Mouse (Mus musculus) lung, embryonic 16.5 days (tissue): ENCODE data around the gene Hc. TPM values are rescaled to one million over a fixed set of nuclear protein-coding genes. Genes with fewer than 3 reads are reported as not detected.

Source experiments
- ATAC-seq: fragments of 200-750 bp; cut with Nextera tagmentation; 2 replicates; pipeline ENCODE4 v1.8.0; 2017; ENCODE audit warnings: low read depth, mild to moderate bottlenecking, moderate library complexity
- H3K27ac ChIP-seq: fragments of 300-500 bp; sonication (generic); 2 replicates; pipeline ENCODE4 v1.5.1; 2014; ENCODE audit warnings: mild to moderate bottlenecking, control low read depth, low read length
- H3K27me3 ChIP-seq: fragments of 300-500 bp; sonication (generic); 2 replicates; pipeline ENCODE4 v1.6.1; 2014; ENCODE audit warnings: low read depth, low read length, mixed read lengths; ENCODE audit not compliant: control insufficient read depth, insufficient read depth
- H3K36me3 ChIP-seq: fragments of 300-500 bp; sonication (generic); 2 replicates; pipeline ENCODE4 v1.6.1; 2014; ENCODE audit warnings: low read length; ENCODE audit not compliant: control insufficient read depth, insufficient read depth
- H3K4me1 ChIP-seq: fragments of 300-500 bp; sonication (generic); replicated peaks from 2 replicates; pipeline ENCODE4 v1.6.1; 2014; ENCODE audit warnings: low read length, mixed read lengths; ENCODE audit not compliant: control insufficient read depth, insufficient read depth
- H3K4me2 ChIP-seq: fragments of 300-500 bp; sonication (generic); 2 replicates; pipeline ENCODE4 v1.6.1; 2014; ENCODE audit warnings: low read depth, low read length, control low read depth
- H3K4me3 ChIP-seq: fragments of 300-500 bp; sonication (generic); 2 replicates; pipeline ENCODE4 v1.5.1; 2014; ENCODE audit warnings: mild to moderate bottlenecking, low read length, control low read depth
- H3K9ac ChIP-seq: fragments of 300-500 bp; sonication (generic); 2 replicates; pipeline ENCODE4 v1.6.1; 2014; ENCODE audit warnings: low read length, control low read depth
- H3K9me3 ChIP-seq: fragments of 300-500 bp; sonication (generic); 2 replicates; pipeline ENCODE4 v1.6.1; 2016; ENCODE audit warnings: low read length; ENCODE audit not compliant: control insufficient read depth
- WGBS: fragments of 180-500 bp; shearing (Covaris S2); extraction: QIAGEN DNeasy Blood & Tissue Kit; methylation state at CpG from one replicate; pipeline ENCODE4 v1.1.7; 2014; 5-methylcytosine and 5-hydroxymethylcytosine counted together
- polyA plus RNA-seq: library from polyadenylated mRNA; unstranded; fragments of >200 nt; fragmentation: Nextera tagmentation; extraction: Ambion mirVana; gene quantifications from 2 replicates; pipeline ENCODE4 v1.2.1, GENCODE M21; 2015

The Hc gene
- polyA plus RNA-seq, 1 experiment from 2014 or later: 2.4 TPM

- no peak overlapping the region for H3K4me2 ChIP-seq
- no peak for ATAC-seq
- no peak overlapping the region for H3K9ac ChIP-seq
Observed at GRCm38 (mm10) chr2:34953547-34954116, 107.6 kb downstream of the Hc start.

GRCm38 (mm10) chr2:34953018-34953417 lies 108.2 kb downstream of the Hc start:
- Histone ChIP-seq H3K9ac (no peak overlapping the region), H3K27ac (no peak overlapping the region), H3K4me3 (no peak overlapping the region), H3K27me3 (no peaks in the 10 kb centered on the region), H3K9me3 (no peaks in the 10 kb centered on the region), H3K36me3 (no peaks in the 10 kb centered on the region), H3K4me1 (no peaks in the 10 kb centered on the region), H3K4me2 (no peak overlapping the region)
- WGBS: 53% methylated on average over 4 of the region's 4 CpGs
- ATAC-seq: no peak

More at GRCm38 (mm10) chr2:34953547-34954116, 107.6 kb downstream of the Hc start:
- no peaks in the 10 kb centered on the region for H3K9me3 ChIP-seq
- no peak overlapping the region for H3K27ac ChIP-seq
- no peaks in the 10 kb centered on the region for H3K36me3 ChIP-seq
- no peaks in the 10 kb centered on the region for H3K27me3 ChIP-seq
- no peak overlapping the region for H3K4me3 ChIP-seq
- WGBS: 70% methylated on average over 2 of the region's 2 CpGs
- no peaks in the 10 kb centered on the region for H3K4me1 ChIP-seq

- Histone ChIP-seq H3K4me3 (no peak overlapping the region), H3K9me3 (no peaks in the 10 kb centered on the region), H3K27ac (no peak overlapping the region), H3K9ac (no peak overlapping the region), H3K27me3 (no peaks in the 10 kb centered on the region), H3K4me2 (no peak overlapping the region), H3K4me1 (no peaks in the 10 kb centered on the region), H3K36me3 (no peaks in the 10 kb centered on the region)
- no peak for ATAC-seq
Observed at GRCm38 (mm10) chr2:34951469-34951868, 109.8 kb downstream of the Hc start.

- Histone ChIP-seq H3K4me3 (no peak overlapping the region), H3K36me3 (no peaks in the 10 kb centered on the region), H3K9me3 (no peaks in the 10 kb centered on the region), H3K4me2 (no peak overlapping the region), H3K4me1 (no peaks in the 10 kb centered on the region), H3K9ac (no peak overlapping the region), H3K27me3 (no peaks in the 10 kb centered on the region), H3K27ac (no peak overlapping the region)
- no peak for ATAC-seq
- WGBS: 22% methylated on average over 2 of the region's 2 CpGs
Observed at GRCm38 (mm10) chr2:34948622-34949021, 112.6 kb downstream of the Hc start.

- H3K9me3 ChIP-seq: no peaks in the 10 kb centered on the region
- 78% methylated on average over 4 of the region's 4 CpGs for WGBS
- no peaks in the 10 kb centered on the region for H3K36me3 ChIP-seq
- no peak overlapping the region for H3K4me2 ChIP-seq
- ATAC-seq: no peak
- no peak overlapping the region for H3K4me3 ChIP-seq
- H3K27ac ChIP-seq: no peak overlapping the region
- H3K9ac ChIP-seq: no peak overlapping the region
- no peaks in the 10 kb centered on the region for H3K4me1 ChIP-seq
- H3K27me3 ChIP-seq: no peaks in the 10 kb centered on the region; the same call in 1 of the 2 replicates
Observed at GRCm38 (mm10) chr2:34946046-34946445, 115.2 kb downstream of the Hc start.

DNA sequence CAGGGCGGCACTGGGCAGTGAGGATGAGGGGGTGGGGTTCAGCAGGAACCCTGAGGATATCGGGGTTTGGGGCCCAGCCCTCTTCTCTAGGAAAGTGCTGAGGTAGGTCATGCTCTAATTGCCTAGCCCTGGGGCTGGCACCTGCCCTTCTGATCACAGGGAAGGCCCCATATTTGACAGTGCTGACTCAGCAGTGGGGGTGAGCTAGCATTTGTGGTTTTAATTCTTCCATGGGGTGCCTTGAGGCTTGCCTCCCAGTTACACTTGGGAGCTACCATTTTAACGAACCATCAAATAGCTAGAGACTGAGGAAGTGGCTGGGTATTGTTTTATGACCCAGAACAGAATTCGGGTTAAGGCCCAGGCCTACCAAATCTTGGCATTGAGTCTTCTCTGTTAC lies 115.7 kb downstream of the Hc start:
- H3K9ac ChIP-seq: no peak overlapping the region
- H3K36me3 ChIP-seq: no peaks in the 10 kb centered on the region
- no peaks in the 10 kb centered on the region; the same call in 1 of the 2 replicates for H3K27me3 ChIP-seq
- no peak overlapping the region for H3K27ac ChIP-seq
- no peaks in the 10 kb centered on the region for H3K4me1 ChIP-seq
- no peaks in the 10 kb centered on the region for H3K9me3 ChIP-seq
- no peak for ATAC-seq
- no peak overlapping the region for H3K4me2 ChIP-seq
- 85% methylated on average over 4 of the region's 4 CpGs for WGBS
- no peak overlapping the region for H3K4me3 ChIP-seq

DNA sequence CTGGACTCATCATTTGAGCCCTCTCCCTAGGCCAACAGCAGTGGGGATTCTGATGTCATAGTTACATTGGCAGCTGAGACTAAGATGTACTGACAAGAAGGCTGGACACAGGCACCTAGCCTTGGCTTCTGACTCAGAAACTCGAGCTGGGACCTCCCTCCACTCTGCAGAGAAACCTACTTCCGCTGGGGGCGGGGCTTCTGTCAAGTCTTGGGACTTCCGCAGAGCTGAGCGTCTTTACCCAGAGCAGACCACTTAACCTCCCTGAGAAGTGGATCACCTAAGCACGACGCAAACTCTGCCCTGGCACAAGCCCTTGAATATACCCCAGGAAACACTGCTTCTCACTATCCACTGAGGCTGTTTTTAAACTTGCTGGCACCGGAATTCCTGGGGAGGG lies 116.5 kb downstream of the Hc start:
- Histone ChIP-seq H3K4me3 (no peak overlapping the region), H3K9me3 (no peaks in the 10 kb centered on the region), H3K9ac (0 out of 2 replicates have a peak overlapping the region, but pooled peaks have one; percentile 27), H3K27ac (peak overlapping the region; percentile 1; the same call in 1 of the 2 replicates), H3K36me3 (no peaks in the 10 kb centered on the region), H3K4me2 (peak overlapping the region; percentile 40), H3K4me1 (no peaks in the 10 kb centered on the region), H3K27me3 (no peaks in the 10 kb centered on the region; the same call in 1 of the 2 replicates)
- WGBS: 6% methylated on average over 8 of the region's 8 CpGs
- ATAC-seq: peak; percentile 86

- Histone ChIP-seq H3K4me3 (no peak overlapping the region), H3K9ac (no peak overlapping the region), H3K27me3 (no peaks in the 10 kb centered on the region; the same call in 1 of the 2 replicates), H3K9me3 (no peaks in the 10 kb centered on the region), H3K27ac (no peak overlapping the region), H3K36me3 (no peaks in the 10 kb centered on the region), H3K4me2 (no peak overlapping the region), H3K4me1 (peaks cover 1% of the 10 kb centered on the region)
- WGBS: 69% methylated on average over 13 of the region's 13 CpGs
- no peak for ATAC-seq
Observed at GRCm38 (mm10) chr2:34943556-34944120, 117.6 kb downstream of the Hc start.

DNA sequence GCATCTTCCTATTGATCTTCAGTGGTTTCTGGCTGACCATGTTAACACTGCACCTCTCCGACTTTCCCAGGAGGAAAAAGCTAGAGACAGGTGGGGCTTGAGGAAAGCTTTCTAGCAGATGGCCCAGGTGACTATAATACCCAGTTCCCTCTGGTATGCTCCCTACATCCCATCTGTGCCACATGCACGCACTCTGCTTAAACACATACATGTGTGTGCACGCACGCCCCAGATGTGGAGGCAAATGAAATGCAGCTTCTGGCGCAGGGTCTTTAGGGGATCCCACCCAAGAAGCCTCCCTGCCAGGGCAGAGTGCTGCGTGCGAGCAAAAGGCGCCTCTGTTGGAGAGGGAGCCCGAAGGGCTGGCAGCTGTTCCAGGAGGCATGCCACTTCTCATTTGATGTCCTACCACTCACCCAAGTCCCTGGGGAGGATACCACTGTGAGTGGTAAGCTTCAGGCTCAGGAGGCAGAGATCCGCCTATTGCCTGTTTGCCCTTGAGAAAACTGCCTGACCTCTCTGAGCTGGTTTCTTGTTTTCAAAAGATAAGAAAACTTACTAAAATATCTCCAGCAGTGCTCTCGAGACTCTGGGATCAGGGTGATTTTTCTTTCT lies 120.1 kb downstream of the Hc start:
- Histone ChIP-seq H3K4me1 (peaks cover 8% of the 10 kb centered on the region), H3K27ac (no peak overlapping the region), H3K4me2 (no peak overlapping the region), H3K36me3 (no peaks in the 10 kb centered on the region), H3K4me3 (no peak overlapping the region), H3K9ac (no peak overlapping the region), H3K9me3 (no peaks in the 10 kb centered on the region), H3K27me3 (peaks cover 4% of the 10 kb centered on the region; the same call in 1 of the 2 replicates)
- 71% methylated on average over 11 of the region's 11 CpGs for WGBS
- ATAC-seq: no peak
